Mouse (Mus musculus) embryo, embryonic 10 days (tissue): ENCODE measurements around the gene Zcchc9.
"Not testable (repeated sequence)": the region's sequence is repeated elsewhere in the genome, so short reads cannot be mapped to it uniquely, and the experiment has no call there.

Experiments
- DNase-seq: peaks from one replicate; pipeline ENCODE4 v3.0.0-alpha.2; 2015; ENCODE audit warnings: low spot score

Gene Zcchc9

DNA sequence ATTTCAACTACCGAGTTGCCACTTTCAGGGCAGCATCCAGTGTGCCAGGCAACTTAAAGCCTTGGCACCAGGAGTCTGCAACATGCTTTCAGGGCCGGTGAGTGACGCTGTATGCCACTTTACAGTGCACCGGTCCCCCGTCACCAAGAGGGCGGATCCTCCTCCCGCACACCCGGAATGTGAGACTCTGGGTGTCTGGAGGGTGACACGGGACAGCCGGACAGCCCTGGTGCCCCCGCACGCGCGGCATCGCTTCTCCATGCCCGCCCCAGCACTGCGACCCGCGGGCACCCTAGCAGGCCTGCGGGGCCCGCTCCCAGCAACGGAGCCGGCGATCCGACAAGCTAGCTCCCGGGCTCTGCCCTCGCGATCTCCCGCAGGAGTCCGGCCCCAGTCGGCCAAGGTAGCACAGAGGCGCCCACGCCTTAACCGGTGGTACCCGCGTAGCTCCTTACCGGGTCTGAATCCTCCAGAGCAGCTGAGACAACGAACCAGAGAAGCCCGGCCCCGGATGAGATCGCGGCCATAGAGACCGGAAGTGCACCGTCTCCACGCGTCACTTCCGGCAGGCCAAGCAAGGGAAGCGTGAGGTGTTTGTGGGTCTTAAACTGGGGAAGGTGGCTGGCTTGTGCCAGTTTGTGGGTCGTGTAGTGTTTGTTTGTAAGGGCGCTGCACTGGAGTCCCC is at the start of gene Zcchc9:
Gene Zcchc9, minus strand, starts transcription at position 551 of the 685 bp plus-strand sequence.
- DNase-seq: peak; percentile 95

DNA sequence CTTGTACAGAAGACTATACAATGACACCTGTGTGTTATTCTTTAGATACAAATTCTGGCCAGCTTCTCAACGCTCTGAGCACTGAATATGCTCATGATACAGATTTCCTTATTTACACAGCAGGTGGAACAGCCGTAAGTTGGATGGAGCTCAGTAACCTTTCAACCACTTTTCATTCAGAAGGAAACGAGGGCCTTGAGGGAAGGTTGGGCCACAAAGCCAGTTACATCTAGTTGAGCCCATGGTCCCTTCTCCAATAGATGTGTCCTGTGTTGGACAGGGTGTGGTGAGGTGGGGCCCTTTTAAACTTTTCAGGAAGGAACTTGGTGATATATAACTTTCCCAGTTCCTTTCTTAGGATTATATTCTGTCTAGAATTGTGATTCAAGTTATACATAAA is 46.9 kb upstream of the Zcchc9 start:
- DNase-seq: no peak

DNA sequence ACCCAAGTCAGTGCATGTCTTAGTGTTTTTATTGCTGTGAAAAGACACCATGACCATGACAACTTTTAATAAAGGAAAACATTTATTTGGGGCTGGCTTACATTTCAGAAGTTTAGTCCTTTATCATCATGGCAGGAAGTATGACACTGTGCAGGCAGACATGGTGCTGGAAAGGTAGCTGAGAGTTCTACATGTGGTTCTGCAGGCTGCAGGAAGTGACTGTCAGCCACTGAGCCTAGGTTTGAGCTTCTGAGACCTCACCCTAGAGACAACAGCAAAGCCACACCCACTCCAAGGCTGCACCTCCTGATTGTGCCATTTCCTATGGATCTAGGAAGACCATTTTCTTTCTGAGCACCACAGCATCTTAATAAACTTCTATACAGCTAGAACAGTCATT is 20.4 kb upstream of the Zcchc9 start:
- DNase-seq: no peak

DNA sequence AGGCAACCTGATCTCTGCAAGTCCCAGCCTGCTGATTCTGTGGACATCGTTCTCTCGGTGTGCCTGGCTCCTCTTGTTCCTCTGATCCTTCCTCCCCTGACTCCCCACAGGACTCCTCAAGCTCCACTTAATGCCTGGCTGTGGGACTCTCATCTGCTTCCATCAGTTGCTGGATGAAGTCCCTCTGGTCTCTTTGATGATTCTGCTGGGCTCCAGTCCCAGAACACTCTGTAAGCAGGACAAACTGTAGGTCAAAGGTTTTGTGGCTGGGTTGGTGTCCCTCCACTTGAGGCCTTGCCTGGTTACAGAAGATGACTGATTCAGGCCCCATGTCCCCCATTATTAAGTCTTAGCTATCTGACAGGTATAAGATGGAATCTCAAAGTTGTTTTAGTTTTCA is 18.6 kb upstream of the Zcchc9 start:
- no peak for DNase-seq

DNA sequence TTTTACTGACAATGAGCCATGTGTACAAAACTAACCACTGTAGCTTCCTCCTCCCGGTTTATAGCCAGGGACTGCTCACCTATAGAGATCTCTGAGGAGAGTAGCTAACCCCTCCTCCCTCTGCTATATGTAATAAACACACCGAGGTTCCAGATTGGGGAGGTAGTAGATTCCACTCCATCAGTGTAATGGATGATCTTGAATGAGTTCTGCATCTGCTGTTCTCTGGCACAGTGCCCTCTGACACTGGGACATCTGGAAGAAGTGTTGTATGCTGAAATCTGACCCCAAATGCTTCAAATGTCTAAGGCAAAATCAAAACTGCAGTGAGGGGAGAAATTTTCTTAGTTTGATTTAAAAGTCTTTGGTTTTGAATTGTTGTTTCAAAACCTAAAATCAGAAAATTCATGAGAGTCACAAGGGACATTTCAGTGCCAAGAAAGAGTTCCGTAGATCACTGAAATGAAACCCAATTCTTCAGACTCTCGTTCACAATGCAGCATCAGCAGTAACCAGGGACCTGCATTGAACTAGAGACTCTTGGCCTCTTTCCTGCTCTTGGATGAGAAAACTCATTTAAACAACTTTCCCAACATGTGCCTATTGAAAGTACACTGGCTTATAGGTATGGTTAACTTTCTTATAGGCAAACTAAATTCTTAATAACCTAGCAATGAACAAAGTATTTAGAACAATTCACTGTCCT is 17.5 kb upstream of the Zcchc9 start:
- peak; percentile 55 for DNase-seq

DNA sequence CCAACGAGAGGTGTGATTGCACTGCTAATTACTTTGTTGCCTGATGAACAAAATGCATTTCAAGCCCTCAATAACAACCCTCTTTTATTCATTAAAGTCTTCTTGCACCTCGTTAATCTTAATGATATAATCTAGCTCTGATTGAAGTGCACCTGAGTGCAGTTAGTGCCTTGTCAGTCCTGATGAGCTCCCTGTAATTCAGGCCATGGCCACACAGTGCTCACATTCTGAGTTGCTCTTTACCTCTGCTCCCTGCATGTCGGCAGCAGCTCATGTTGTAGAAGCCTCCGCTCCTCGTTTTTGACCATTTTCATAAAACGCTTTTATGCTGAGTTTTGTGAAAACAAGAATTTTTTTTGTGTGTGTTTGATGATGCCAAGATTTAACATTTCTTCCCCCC is 16.2 kb upstream of the Zcchc9 start:
- no peak for DNase-seq

DNA sequence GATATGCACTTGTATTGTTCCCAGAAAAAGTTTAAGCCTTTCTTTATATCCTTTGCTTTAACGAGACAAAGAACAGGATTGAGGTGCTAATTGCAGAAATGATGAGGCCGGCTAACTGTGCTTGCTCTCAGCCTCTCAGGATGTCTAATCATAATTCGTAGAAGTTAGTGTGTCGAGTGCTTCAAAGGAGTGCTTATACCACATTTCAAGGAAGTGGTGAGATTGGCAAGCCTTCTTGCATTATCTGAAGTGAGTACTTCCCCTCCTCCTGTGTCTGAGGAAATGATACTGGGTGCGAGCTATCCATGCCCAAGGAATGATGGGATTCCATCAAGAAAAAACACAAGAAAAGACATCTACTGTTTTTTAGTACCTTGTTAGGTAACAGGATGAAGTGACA is 7.2 kb upstream of the Zcchc9 start:
- DNase-seq: no peak

DNA sequence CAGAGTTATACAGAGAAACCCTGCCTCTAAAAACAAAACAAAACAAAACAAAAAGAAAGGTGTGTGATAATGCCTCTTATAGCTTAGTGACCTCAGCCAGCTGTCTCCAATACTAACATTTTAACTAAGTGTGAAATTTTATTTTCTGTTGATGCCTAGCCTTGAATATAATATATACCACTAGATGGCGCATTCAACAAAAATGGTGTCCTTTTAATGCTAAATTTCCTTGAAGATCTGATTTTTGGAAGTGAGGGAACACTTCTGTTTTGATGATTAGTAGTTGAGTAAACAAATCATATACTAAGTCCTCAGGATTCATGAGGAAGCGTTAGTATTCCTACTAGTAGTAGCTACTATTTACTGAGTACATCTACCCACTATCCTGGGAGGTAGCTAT is 2.0 kb upstream of the Zcchc9 start:
- DNase-seq: peak; percentile 37

DNA sequence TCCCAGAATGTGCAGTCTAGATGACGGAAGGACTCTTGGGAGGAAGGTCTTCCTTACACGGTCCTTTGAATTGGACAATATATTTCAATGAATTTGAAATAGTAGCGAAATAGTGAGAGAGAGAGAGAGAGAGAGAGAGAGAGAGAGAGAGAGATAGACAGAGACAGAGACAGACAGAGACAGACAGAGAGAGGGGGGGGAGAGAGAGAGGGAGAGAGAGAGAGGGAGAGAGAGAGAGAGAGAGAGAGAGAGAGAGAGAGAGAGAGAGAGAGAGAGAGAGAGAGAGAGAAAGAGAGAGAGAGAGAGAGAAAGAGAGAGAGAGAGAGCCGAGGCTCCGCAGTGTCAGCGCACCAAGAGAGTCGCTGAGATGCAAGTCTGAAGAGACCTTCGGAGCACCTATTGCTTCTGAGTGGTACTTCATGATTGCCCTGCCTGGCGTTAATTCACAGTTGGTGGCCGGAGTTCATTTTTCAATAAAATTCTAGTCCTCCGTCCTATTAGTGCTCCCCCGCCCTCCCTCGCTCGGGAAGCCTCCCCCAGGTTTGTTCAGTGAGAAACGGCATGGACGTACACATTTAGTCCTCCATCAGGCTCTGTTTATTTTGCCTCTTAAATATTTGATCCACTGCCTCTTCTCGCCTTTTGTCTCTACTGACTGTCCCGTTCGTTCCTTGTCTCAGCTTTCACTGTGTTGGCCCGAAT is 520 bp upstream of the Zcchc9 start:
- no peak for DNase-seq

DNA sequence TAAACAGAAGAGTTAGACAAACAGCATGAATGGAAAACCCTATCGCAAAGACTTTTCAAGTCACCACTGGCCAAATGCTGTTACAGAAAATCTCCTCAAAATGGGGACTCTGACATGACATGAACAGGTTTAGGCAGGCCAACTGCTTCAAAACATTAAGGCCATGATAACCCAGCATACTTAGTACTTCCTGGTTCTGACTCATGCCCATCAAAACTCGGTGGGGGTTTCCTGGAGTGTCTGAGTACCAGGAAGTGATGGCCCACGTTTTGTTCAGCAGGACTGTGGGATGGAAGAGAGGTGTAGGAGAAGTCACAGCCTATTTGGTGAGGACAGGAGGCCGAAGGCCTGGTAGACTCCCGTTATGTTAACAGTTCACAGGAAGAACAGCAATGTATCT is 5.8 kb downstream of the Zcchc9 start:
- no peak for DNase-seq

DNA sequence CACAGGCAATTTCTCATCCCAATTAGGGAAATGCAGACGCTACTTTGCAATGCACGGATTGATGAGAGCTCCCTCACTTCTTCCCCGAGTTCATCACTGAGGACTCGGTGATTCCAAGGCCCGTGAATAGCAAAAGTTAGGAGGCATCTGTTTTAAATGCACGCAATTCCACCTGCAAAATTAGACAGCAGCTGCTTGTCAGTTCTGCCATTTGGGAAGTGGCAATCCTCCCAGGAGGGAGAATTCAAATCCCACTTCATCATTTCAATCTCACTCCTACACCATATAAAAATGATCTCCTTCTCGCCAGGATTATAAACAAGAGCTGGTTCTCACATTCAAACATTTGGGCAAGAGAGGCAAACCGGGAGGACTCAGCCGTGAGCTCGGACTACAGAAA is 10.1 kb downstream of the Zcchc9 start:
- DNase-seq: no peak

DNA sequence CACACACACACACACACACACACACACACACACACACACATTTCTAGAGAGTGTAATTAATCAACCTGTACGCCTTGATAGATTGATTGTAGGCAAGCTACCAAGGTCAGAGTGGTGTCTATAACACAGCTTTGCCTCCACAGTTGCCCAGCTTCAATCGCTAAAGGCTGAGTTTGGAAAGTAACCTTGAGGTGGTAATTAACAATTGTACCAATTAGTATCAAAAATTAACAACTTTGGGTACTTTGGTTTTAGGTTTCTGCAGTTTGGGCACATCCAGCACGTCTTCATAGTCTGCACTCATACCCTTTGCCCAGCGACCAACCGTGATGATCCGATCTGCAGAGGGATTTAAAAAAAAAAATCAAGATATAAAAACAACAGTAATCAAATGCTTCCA is 10.6 kb downstream of the Zcchc9 start:
- no peak for DNase-seq

DNA sequence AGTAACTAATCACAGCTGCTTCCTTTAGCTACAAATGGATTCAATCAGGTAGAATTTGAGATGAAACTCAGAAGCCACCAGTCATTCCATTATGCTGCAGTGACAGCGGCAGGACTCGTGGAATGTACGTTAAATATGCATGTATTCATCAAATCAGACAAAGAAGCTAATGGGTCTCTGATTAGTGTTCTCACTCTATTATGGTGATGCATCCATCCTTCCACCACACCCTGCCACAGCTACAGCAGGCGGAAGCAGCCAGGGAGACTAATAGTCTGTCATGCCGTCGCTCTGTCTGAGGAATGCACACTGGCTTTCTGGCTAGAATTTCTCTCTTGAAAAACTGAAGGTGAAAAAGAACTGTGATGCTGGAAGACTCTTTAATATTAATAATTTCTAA is 11.5 kb downstream of the Zcchc9 start:
- no peak for DNase-seq

DNA sequence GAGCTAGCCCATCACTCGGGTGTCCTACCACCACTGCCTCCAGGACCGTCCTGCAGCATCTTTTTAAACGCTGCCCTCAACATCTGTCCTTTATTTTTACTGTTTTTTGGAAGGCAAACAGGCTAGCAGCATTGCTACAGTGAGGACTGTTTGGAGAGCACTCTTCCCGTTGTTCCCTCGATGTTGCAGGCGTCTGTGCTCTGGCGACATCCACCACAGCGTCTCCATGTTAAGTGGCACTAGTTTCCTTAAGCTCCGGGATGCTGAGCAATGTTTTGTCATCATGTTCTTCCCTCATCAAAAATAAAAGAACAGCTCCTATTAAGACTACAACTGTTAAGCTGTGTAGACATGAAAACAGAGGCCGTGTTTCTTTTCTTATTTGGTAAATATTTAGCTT is 11.9 kb downstream of the Zcchc9 start:
- no peak for DNase-seq

DNA sequence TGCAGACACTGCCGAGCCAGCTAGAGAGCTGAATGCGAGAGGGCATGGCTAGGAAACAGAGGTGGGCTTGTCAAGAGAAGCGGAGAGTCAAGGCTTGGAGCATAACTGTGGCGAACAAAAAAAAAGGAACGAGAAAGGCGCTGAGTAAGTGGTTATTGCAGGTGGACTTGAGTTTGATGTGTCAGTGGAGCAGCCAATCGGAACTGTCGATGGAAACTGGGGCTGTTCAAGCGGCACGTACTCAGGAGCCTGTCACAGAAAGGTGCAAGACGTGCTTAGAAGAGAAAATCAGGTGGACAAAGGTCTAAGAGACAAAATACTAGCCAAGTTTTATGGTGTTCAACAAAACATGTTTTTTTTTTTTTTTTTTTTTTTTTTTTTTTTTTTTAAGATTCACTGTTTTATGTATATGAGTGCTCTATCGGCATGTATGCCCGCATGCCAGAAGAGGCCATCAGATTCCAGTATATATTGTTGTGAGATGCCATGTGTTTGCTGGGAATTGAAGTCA is 12.5 kb downstream of the Zcchc9 start:
- DNase-seq: no peak

DNA sequence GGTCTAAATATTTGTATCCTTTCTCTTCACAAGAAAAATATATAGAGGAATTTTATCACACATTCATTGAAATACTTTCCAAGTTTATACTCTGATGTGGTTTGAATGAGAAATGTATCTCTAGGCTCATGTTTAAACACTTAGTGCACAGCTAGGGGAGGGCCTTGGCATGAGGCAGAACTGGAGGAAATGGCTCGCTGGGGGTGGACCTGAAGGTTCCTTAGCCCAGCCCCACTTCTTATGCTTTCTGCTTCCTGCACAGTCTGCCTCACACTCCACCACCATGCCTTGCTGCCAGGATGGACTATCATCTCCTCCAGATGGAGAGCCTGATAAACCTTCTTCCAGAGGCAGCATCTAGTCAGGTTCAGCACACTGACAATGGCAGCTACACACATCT is 15.5 kb downstream of the Zcchc9 start:
- no peak for DNase-seq

DNA sequence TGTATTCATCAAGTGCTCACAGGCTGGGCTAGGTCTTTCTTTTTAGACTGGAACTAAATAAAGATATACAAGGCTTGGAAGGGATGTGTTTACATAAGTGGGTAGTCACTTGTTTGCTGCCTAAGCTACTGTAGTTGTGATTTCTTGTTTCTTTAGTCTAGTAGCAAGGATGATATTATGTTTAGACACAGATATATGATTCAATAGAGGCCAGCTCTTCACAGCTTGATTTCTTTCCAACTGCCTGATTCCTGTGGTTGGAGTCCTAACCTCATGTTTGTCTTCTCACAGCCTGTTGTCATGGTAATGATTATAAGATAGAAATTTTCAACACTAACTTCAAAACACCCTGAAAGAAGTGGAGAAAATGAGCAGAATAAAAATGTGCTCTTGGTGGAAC is 27.6 kb downstream of the Zcchc9 start:
- no peak for DNase-seq

DNA sequence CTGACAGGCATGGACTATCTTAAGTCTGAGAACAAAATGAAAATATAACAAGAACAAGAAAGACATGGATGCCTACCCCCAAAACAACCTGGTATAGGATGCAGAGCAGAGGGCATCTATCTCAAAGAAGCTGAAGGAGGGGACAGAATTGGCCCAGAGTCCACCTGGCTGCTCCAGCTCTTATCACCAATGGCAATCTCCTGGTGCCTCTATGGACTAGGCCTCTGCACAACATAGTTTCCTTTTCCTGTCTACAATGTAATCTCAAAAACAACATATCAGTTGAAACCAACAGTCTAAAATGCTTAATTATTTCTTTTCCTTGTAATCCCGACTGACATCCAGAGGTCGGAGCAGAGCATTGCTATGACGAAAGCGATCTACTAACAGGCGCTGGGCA is 29.4 kb downstream of the Zcchc9 start:
- DNase-seq: no peak

DNA sequence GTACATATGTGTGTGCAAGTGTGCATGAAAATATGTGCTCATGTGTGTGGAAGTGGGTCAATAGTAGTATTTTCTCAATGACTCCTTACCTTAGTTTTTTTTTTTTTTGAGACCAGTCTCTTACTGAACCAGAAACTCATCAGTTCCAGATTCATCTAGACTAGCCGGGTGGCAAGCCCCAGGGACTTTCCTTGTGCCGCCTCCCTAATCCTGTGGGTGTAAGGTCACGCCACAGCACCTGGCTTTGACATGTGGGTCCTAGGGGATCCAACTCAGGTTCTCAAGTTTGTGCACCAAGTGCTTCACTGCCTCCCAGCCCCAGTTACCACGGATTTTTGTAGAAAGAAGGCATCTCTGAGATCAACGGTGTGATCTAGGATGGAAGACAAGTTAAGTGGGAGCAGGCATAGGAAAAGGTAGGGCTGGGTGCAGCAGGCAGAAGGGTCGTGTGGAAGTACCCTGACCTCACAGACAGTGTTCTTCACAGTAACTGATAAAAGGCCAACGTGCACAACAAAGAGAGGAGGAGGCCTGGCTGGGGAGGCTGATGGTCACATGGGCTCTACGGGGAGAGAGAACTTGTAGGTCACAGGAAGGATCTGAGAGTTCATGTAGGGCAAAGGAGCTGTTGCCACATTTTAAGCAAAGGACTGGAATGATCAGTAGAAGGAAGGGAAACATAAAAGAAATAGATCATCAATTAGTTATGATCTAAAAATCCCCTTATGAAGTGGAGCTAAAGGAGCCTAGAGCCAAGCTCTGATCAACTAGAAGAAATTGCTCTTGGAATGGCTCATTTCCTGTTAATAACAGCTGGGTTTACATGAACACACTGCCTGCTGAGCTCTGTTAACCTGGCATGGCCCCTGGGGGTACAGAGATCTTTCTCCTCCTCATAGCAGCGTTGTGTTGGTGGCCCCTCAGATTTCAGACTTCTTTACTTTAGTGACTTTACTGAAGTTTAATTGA is 38.5 kb downstream of the Zcchc9 start:
- no peak for DNase-seq

DNA sequence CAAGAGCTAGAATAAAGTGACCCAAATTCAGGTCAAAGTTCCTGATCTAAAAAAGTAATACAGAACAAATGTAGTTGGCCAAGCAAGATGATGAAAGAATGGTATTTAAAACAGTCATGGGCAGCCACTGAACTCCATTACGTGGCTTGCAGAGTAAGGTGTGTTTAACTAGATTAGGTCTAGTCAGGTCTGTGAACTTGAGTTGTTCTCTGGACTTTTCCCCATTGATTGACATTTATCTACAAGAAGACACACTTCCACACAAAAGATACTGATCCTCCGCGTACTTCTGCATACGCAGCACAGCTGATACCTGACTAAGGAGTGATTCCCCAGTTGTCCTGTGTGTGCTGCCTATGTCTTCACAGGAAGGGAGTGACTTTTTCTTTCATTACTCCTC is 41.9 kb downstream of the Zcchc9 start:
- no peak for DNase-seq

DNA sequence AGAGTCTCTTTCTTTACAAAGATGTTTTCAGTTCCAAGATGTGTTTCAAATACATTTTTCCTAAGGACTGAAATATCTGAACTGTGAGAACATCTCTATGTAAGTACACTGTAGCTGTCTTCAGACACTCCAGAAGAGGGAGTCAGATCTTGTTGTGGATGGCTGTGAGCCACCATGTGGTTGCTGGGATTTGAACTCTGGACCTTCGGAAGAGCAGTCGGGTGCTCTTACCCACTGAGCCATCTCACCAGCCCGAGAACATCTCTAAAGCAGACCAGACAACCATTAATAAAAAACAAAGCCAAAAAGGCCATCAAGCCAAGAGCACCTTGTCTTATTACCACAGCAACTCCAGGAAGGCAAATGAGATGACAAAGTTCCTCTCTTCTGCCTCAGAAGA is 43.9 kb downstream of the Zcchc9 start:
- DNase-seq: not testable (repeated sequence)
